Mouse (Mus musculus): ENCODE results near the gene Vmn2r57. TPM values are rescaled to one million over a fixed set of nuclear protein-coding genes. Genes with fewer than 3 reads are reported as not detected.
"Not testable (repeated sequence)": the region's sequence is repeated elsewhere in the genome, so short reads cannot be mapped to it uniquely, and the experiment has no call there.

Gene Vmn2r57
- 0.17 and 0.29 TPM in 2 replicates for polyA plus RNA-seq (2016; fragmentation: Nextera tagmentation; extraction: Ambion mirVana)

- H3K27me3 ChIP-seq; H3K4me3 ChIP-seq; H3K36me3 ChIP-seq; H3K9ac ChIP-seq; ATAC-seq (ENCODE audit: low FRiP score); H3K9me3 ChIP-seq (replicated peaks); H3K27ac ChIP-seq; H3K4me2 ChIP-seq (replicated peaks); H3K4me1 ChIP-seq: not testable (repeated sequence)
- 71% methylated on average over 1 of the region's 1 CpGs for WGBS
Measured at GRCm38 (mm10) chr7:41448596-41448995, at the start of gene Vmn2r57. Gene Vmn2r57 (minus strand): TSS chr7:41448696.

- Histone ChIP-seq H3K27ac (no peak overlapping the region), H3K4me1 (no peaks in the 10 kb centered on the region), H3K4me2 (replicated peaks) (no peak overlapping the region), H3K36me3 (no peaks in the 10 kb centered on the region), H3K27me3 (no peaks in the 10 kb centered on the region), H3K4me3 (no peak overlapping the region), H3K9ac (no peak overlapping the region), H3K9me3 (replicated peaks) (peaks cover 14% of the 10 kb centered on the region; the same call in 1 of the 2 replicates)
- ATAC-seq (ENCODE audit: low FRiP score) = no peak
- 99% methylated on average over 2 of the region's 2 CpGs for WGBS
Measured at GRCm38 (mm10) chr7:41497871-41498270, 49.4 kb upstream of the Vmn2r57 start.

GRCm38 (mm10) chr7:41451864-41452263, 3.4 kb upstream of the Vmn2r57 start:
- Histone ChIP-seq H3K4me1 (no peaks in the 10 kb centered on the region), H3K4me2 (replicated peaks) (0 out of 2 replicates have a peak overlapping the region, but pooled peaks have one; percentile 21), H3K27me3 (no peaks in the 10 kb centered on the region), H3K27ac (no peak overlapping the region), H3K4me3 (no peak overlapping the region), H3K36me3 (no peaks in the 10 kb centered on the region), H3K9me3 (replicated peaks) (peaks cover 8% of the 10 kb centered on the region; the same call in 1 of the 2 replicates), H3K9ac (no peak overlapping the region)
- 8% methylated on average over 10 of the region's 10 CpGs for WGBS
- no peak for ATAC-seq (ENCODE audit: low FRiP score)

- 80% methylated on average over 4 of the region's 4 CpGs for WGBS
- no peaks in the 10 kb centered on the region for H3K9me3 ChIP-seq (replicated peaks)
- no peaks in the 10 kb centered on the region for H3K27me3 ChIP-seq
- no peaks in the 10 kb centered on the region for H3K36me3 ChIP-seq
- 0 out of 2 replicates have a peak overlapping the region, but pooled peaks have one; percentile 62 for H3K9ac ChIP-seq
- H3K4me2 ChIP-seq (replicated peaks) = peak overlapping the region; percentile 55
- H3K4me3 ChIP-seq = peak overlapping the region; percentile 58
- no peak overlapping the region for H3K27ac ChIP-seq
- 0 out of 2 replicates have a peak, but pooled peaks cover 4% of the 10 kb centered on the region for H3K4me1 ChIP-seq
- 0 out of 2 replicates have a peak, but pooled peaks have one; percentile 27 for ATAC-seq (ENCODE audit: low FRiP score)
Measured at GRCm38 (mm10) chr7:41394130-41394529, 54.4 kb downstream of the Vmn2r57 start.

GRCm38 (mm10) chr7:41393048-41393971, 55.2 kb downstream of the Vmn2r57 start, which contains the start of gene AI987944:
Gene AI987944 (minus strand): TSS chr7:41393379.
- Histone ChIP-seq H3K4me1 (0 out of 2 replicates have a peak, but pooled peaks cover 4% of the 10 kb centered on the region), H3K27ac (peak within 1 kb of the TSS; percentile 84), H3K9ac (peak within 1 kb of the TSS; percentile 62), H3K4me3 (peak within 1 kb of the TSS; percentile 58), H3K4me2 (replicated peaks) (peak within 1 kb of the TSS; percentile 55), H3K36me3 (no peaks in the 10 kb centered on the region), H3K9me3 (replicated peaks) (no peaks in the 10 kb centered on the region), H3K27me3 (no peaks in the 10 kb centered on the region)
- peak; percentile 99 for ATAC-seq (ENCODE audit: low FRiP score)
- under 1% methylated on average over 25 of the region's 25 CpGs for WGBS

Other genes starting within 250 kb of the Vmn2r57 start
- 7.7 and 8.8 TPM in 2 replicates for gene AI987944, start 55.3 kb downstream of the Vmn2r57 start, polyA plus RNA-seq (2016; fragmentation: Nextera tagmentation; extraction: Ambion mirVana)
- gene Gm20449, start 50.7 kb upstream of the Vmn2r57 start, polyA plus RNA-seq (2016; fragmentation: Nextera tagmentation; extraction: Ambion mirVana) = 0.09 and 0.12 TPM in 2 replicates
- 6.9 and 9.0 TPM in 2 replicates for gene AW146154, start 51.2 kb upstream of the Vmn2r57 start, polyA plus RNA-seq (2016; fragmentation: Nextera tagmentation; extraction: Ambion mirVana)
- gene Gm6871, start 125.0 kb upstream of the Vmn2r57 start, polyA plus RNA-seq (2016; fragmentation: Nextera tagmentation; extraction: Ambion mirVana) = not detected in 2 replicates
- 17.0 and 18.4 TPM in 2 replicates for gene 2610021A01Rik, start 150.5 kb upstream of the Vmn2r57 start, polyA plus RNA-seq (2016; fragmentation: Nextera tagmentation; extraction: Ambion mirVana)
- gene Zfp788, start 184.5 kb upstream of the Vmn2r57 start, polyA plus RNA-seq (2016; fragmentation: Nextera tagmentation; extraction: Ambion mirVana) = 18.4 and 20.2 TPM in 2 replicates